Mouse (Mus musculus) midbrain, embryonic 13.5 days (tissue): ENCODE results near the gene Nr5a2. TPM values are rescaled to one million over a fixed set of nuclear protein-coding genes. Genes with fewer than 3 reads are reported as not detected.

ENCODE experiments used
- ATAC-seq: fragments of 200-750 bp; cut with Nextera tagmentation; 2 replicates; pipeline ENCODE4 v1.8.0; 2017; ENCODE audit warnings: mild to moderate bottlenecking, moderate TSS enrichment, moderate library complexity
- H3K27ac ChIP-seq: fragments of 300-500 bp; sonication (generic); 2 replicates; pipeline ENCODE4 v1.5.1; 2015; ENCODE audit warnings: inconsistent platforms, mild to moderate bottlenecking, moderate library complexity
- H3K27me3 ChIP-seq: fragments of 300-500 bp; sonication (generic); 2 replicates; pipeline ENCODE4 v1.6.1; 2015; ENCODE audit warnings: mild to moderate bottlenecking, inconsistent platforms
- H3K36me3 ChIP-seq: fragments of 300-500 bp; sonication (generic); 2 replicates; pipeline ENCODE4 v1.6.1; 2015; ENCODE audit warnings: mild to moderate bottlenecking, inconsistent platforms
- H3K4me1 ChIP-seq: fragments of 300-500 bp; sonication (generic); replicated peaks from 2 replicates; pipeline ENCODE4 v1.6.1; 2015; ENCODE audit warnings: inconsistent platforms
- H3K4me2 ChIP-seq: fragments of 300-500 bp; sonication (generic); replicated peaks from 2 replicates; pipeline ENCODE4 v1.6.1; 2015; ENCODE audit warnings: moderate library complexity, mild to moderate bottlenecking, inconsistent platforms
- H3K4me3 ChIP-seq: fragments of 300-500 bp; sonication (generic); replicated peaks from 2 replicates; pipeline ENCODE4 v1.5.1; 2015; ENCODE audit warnings: mild to moderate bottlenecking, inconsistent platforms
- H3K9ac ChIP-seq: fragments of 300-500 bp; sonication (generic); replicated peaks from 2 replicates; pipeline ENCODE4 v1.6.1; 2015; ENCODE audit warnings: mild to moderate bottlenecking, inconsistent platforms
- H3K9me3 ChIP-seq: fragments of 300-500 bp; sonication (generic); 2 replicates; pipeline ENCODE4 v1.6.1; 2016; ENCODE audit warnings: mild to moderate bottlenecking, inconsistent platforms
- WGBS: fragments of 180-500 bp; shearing (Covaris S2); methylation state at CpG from one replicate; pipeline ENCODE4 v1.1.7; 2015; 5-methylcytosine and 5-hydroxymethylcytosine counted together
- polyA plus RNA-seq: library from polyadenylated mRNA; unstranded; fragments of >200 nt; fragmentation: Nextera tagmentation; extraction: Ambion mirVana; gene quantifications from 2 replicates; pipeline ENCODE4 v1.2.1, GENCODE M21; 2015

The Nr5a2 gene
- polyA plus RNA-seq, 1 experiment from 2014 or later, result 2.1 TPM

DNA sequence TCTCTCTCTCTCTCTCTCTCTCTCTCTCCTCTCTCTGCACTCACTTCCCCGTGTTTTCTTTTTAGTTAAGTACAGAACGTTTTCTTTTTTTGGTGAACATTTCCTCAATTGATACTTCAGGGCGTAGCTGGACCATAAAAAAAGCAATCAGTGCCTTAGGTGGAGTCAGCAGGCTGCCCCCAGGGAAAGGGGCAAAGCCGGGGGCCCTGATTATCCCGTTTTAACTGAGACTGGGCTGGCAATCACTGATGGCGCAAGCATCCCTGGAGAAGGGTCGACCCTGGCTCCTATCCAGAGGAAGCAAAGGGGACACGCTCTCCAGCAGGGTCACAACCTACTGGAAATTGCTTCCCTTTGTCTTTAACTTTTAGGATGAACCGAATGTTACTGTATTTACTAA is 1.6 kb downstream of the Nr5a2 start:
- H3K27me3 ChIP-seq, result peaks cover 49% of the 10 kb centered on the region
- peak overlapping the region; percentile 29 for H3K4me2 ChIP-seq
- H3K9ac ChIP-seq, result no peak overlapping the region

DNA sequence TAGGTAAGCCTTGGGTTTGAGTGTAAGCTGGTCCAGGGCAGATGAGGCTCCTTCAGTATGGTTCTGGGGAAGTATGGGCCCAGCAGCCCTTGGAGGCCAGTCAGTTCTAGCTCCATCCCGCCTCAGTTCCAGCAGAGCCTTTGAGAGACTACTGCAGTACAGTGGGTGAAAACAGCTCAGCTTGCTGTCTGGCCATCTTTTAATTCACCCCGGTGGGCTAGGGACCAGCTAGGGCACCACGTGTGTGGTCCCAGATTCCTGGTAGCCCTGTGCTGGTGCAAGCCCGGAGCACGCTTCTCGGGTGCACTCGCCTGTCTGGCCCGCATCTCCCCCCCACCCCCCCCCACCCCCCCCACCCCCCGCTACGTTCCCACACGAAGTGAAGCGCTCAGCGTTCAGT is 2.1 kb downstream of the Nr5a2 start:
- Histone ChIP-seq H3K4me1 (peaks cover 11% of the 10 kb centered on the region), H3K9ac (no peak overlapping the region), H3K9me3 (no peaks in the 10 kb centered on the region), H3K27ac (no peak overlapping the region), H3K36me3 (no peaks in the 10 kb centered on the region), H3K4me2 (peak overlapping the region; percentile 29), H3K27me3 (peaks cover 53% of the 10 kb centered on the region), H3K4me3 (0 out of 2 replicates have a peak overlapping the region, but pooled peaks have one; percentile 13)
- peak; percentile 75 for ATAC-seq
- 0% methylated on average over 10 of the region's 13 CpGs for WGBS

More for the DNA sequence above, 1.6 kb downstream of the Nr5a2 start:
- Histone ChIP-seq H3K9me3 (no peaks in the 10 kb centered on the region), H3K36me3 (no peaks in the 10 kb centered on the region), H3K27ac (no peak overlapping the region), H3K4me3 (no peak overlapping the region), H3K4me1 (peaks cover 7% of the 10 kb centered on the region)
- ATAC-seq, result no peak
- 6% methylated on average over 9 of the region's 9 CpGs for WGBS

DNA sequence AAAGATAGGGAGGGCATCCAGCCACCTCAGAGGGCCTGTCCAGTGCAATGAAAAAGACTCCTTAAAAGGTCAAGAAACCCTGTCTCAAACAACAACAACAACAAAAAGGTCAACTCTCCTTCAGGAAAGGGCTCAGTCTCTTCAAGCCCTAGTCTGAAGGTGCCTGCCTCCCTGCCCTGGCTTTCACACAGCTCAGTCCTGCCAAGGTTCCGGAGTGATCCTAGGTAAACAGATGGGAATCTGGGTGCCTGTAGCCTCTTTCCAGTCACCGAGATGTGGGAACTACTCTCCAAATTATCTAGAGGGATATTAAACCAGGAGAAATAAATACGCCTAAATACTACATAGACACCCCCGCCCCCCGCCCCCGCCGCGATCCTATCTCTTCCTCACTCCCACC is 2.6 kb downstream of the Nr5a2 start:
- H3K36me3 ChIP-seq, result no peaks in the 10 kb centered on the region
- H3K4me1 ChIP-seq, result peaks cover 16% of the 10 kb centered on the region
- no peaks in the 10 kb centered on the region for H3K9me3 ChIP-seq
- no peak overlapping the region for H3K27ac ChIP-seq
- H3K4me3 ChIP-seq, result 0 out of 2 replicates have a peak overlapping the region, but pooled peaks have one; percentile 13
- no peak overlapping the region for H3K9ac ChIP-seq
- 23% methylated on average over 8 of the region's 8 CpGs for WGBS
- 0 out of 2 replicates have a peak overlapping the region, but pooled peaks have one; percentile 29 for H3K4me2 ChIP-seq
- H3K27me3 ChIP-seq, result peaks cover 58% of the 10 kb centered on the region
- no peak for ATAC-seq

DNA sequence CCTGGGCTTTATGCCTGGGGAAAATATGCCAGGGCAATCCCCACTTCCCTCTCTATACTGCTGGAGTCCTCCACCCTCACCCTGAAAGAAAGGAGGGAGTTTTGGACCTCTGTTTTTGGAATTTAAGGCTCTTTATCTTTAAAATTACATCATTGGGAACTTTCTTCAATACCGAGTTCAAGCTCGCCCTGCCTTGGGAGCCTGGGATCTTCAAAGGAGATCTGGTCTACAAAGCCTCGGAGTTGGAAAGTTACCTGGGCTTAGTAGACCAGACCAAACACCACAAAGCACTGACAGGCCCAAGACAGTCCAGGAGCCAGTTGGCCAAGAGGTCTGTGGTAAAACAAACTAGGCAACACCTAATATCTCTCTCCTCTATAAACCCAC is 6.1 kb downstream of the Nr5a2 start:
- 11% methylated on average over 3 of the region's 3 CpGs for WGBS
- Histone ChIP-seq H3K27me3 (peaks cover 91% of the 10 kb centered on the region), H3K4me2 (no peak overlapping the region), H3K36me3 (no peaks in the 10 kb centered on the region), H3K9ac (no peak overlapping the region), H3K27ac (no peak overlapping the region), H3K4me3 (no peak overlapping the region), H3K4me1 (peaks cover 35% of the 10 kb centered on the region), H3K9me3 (no peaks in the 10 kb centered on the region)
- no peak for ATAC-seq

DNA sequence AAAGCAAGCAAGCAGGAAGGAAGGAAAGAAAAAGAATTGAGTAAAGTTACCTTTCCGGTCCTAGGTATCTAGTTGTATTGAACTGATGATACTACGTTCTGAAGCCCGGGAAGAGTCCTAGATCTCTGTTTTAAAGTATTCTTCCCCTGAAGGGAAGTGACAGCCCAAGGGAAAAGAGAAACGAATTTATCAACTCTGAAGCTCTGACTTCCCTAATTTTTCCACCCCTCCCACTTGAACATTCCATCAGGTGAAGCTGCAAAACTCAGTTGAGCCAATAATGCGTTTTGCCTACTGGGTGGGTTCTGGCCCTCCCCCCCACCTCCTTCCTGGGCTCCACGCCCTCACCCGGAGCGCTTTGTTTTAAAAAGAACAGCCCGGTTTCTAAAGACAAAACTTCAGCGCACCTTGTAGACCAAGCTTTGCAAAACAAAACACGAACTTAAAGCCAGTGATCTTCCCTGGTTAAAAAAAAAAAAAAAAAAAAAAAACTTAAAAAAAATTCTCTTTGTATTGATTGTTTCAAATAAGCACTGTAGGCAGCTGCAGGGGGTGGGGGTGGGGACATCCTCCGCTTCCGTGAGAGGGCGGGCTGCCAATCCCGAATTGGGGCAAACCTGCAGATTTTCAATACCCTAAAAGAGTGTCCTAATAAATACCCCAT is 6.7 kb downstream of the Nr5a2 start:
- Histone ChIP-seq H3K9me3 (no peaks in the 10 kb centered on the region), H3K27me3 (peaks cover 95% of the 10 kb centered on the region), H3K27ac (no peak overlapping the region), H3K4me3 (no peak overlapping the region), H3K4me1 (peaks cover 38% of the 10 kb centered on the region), H3K36me3 (no peaks in the 10 kb centered on the region), H3K9ac (no peak overlapping the region), H3K4me2 (no peak overlapping the region)
- WGBS, result 1% methylated on average over 15 of the region's 15 CpGs
- ATAC-seq, result no peak

DNA sequence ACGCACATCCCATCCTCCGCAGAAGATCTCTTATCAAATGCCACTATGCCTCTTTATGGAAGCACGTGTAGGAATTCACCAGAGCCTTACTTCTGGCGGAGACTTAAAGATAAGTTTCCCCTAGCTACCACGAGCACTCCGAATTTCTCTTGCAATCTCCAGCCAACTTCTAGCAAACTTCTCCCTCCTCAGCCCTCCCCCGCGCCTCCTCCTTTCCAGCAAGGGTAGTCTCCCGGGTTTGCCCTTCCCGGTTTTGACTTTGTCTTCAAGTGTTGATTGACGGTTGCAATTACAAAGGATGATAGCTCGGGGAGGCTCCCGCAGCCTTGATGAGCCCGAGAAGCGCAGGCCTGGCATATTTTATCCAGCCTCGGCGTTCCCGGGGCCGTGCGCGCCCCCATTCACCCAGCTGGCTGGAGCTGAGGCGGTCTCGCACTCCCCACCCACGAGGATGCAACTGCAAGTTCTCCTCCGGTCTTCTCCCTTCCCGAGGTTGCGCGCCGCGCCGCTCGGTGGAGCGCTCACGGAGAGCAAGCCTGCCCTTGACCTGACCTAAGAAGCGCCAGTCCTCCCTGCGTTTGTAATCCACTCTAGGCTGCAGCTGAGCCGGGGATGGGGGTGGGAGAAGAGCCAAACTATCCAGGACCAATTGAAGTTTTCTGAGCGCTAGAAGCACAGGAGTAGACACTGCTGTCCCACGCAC is 7.5 kb downstream of the Nr5a2 start:
- no peaks in the 10 kb centered on the region for H3K9me3 ChIP-seq
- no peak for ATAC-seq
- H3K4me2 ChIP-seq, result peak overlapping the region; percentile 61
- H3K4me3 ChIP-seq, result peak overlapping the region; percentile 33
- peaks cover 100% of the 10 kb centered on the region for H3K27me3 ChIP-seq
- under 1% methylated on average over 39 of the region's 39 CpGs for WGBS
- 0 out of 2 replicates have a peak overlapping the region, but pooled peaks have one; percentile 39 for H3K9ac ChIP-seq
- peaks cover 41% of the 10 kb centered on the region for H3K4me1 ChIP-seq
- no peaks in the 10 kb centered on the region for H3K36me3 ChIP-seq
- no peak overlapping the region for H3K27ac ChIP-seq

DNA sequence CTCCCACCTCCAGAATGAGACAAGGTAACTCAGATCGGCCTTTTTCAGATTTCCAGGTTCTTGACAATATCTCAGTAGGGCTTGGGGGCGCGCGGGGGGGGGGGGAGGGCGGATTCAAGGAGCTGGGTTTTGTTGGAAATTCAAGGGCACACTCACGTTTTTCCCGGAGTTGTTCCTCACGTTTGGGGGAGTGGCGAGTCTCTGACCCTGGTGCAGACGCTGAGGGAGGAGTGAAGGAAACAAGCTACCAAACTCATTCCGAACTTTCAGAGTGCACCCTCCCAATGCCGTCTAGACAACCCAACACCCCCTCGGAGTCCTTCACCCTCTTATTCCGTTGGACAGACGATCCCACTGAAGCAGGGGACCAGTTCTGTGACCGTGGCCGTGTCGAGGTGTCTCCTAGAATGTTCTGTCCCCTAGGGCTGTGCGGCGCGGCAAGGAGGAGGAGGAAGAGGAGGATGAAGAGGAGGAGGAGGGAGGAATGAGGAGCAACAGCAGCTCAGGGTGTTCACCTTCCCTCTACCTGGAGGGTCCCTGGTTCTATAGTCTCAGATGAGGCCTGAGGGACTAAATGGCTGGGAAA is 8.2 kb downstream of the Nr5a2 start:
- peak overlapping the region; percentile 33 for H3K4me3 ChIP-seq
- 2% methylated on average over 21 of the region's 21 CpGs for WGBS

DNA sequence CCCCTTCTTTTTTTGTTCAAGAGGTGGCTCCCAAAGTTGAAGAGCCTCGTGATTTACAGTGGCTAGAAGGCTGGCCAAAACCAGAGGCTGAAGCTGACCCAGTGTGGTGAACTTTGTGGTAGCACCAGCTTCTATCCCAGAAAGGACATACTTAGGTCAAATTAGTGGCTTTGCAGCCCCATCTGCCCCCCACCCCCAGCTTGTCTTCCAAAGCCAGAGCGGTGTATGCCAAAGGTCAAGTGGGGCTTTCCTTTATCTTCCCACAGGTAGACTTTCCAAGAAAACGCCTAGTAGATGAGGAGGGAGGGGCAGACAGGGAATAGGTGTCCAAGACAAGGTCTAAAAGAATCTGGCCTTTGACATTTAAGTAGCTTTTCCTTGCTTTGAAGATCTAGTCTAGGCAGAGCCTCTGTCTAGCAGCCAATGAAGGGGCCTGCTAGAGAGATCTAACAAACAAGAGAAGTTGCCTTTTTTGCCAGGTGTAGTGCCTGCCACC is 9.0 kb downstream of the Nr5a2 start:
- H3K4me2 ChIP-seq, result no peak overlapping the region
- WGBS, result 16% methylated on average over 3 of the region's 3 CpGs
- no peak overlapping the region for H3K4me3 ChIP-seq
- no peak overlapping the region for H3K9ac ChIP-seq
- no peaks in the 10 kb centered on the region for H3K36me3 ChIP-seq
- ATAC-seq, result no peak
- H3K9me3 ChIP-seq, result no peaks in the 10 kb centered on the region
- H3K4me1 ChIP-seq, result peaks cover 55% of the 10 kb centered on the region
- no peak overlapping the region for H3K27ac ChIP-seq
- H3K27me3 ChIP-seq, result peaks cover 100% of the 10 kb centered on the region

More for the DNA sequence above, 8.2 kb downstream of the Nr5a2 start:
- peak overlapping the region; percentile 61 for H3K4me2 ChIP-seq
- no peak overlapping the region for H3K9ac ChIP-seq
- no peaks in the 10 kb centered on the region for H3K9me3 ChIP-seq
- H3K36me3 ChIP-seq, result no peaks in the 10 kb centered on the region
- no peak overlapping the region for H3K27ac ChIP-seq
- ATAC-seq, result no peak
- H3K4me1 ChIP-seq, result peaks cover 49% of the 10 kb centered on the region
- H3K27me3 ChIP-seq, result peaks cover 100% of the 10 kb centered on the region

DNA sequence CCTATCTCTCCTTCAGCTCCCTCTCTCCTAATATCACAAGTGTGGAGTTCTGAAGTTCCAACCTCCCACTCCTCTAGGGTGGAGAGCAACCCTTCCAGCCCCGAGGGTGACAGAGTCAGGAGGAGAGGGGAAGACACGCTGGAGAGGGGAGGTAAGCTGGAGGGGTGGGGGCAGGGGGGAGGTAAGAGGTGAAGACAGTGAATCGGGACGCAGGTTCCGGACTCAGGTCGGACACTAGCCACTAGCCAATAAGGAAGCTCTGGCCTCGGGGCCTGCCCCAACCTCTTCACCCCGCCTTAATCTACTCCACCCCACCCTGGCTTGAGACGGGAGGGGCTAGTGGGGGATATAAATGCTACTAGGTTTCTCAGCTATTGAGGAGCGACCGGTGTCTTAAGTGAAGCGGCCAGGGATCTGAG is 10.9 kb downstream of the Nr5a2 start:
- peak overlapping the region; percentile 52 for H3K4me3 ChIP-seq
- H3K27ac ChIP-seq, result no peak overlapping the region
- peak overlapping the region; percentile 62 for H3K9ac ChIP-seq
- peak overlapping the region; percentile 94 for H3K4me2 ChIP-seq
- no peaks in the 10 kb centered on the region for H3K36me3 ChIP-seq
- peaks cover 63% of the 10 kb centered on the region for H3K4me1 ChIP-seq
- H3K9me3 ChIP-seq, result no peaks in the 10 kb centered on the region
- peak; percentile 37; the same call in 1 of the 2 replicates for ATAC-seq
- H3K27me3 ChIP-seq, result peaks cover 100% of the 10 kb centered on the region
- WGBS, result 0% methylated on average over 12 of the region's 12 CpGs

DNA sequence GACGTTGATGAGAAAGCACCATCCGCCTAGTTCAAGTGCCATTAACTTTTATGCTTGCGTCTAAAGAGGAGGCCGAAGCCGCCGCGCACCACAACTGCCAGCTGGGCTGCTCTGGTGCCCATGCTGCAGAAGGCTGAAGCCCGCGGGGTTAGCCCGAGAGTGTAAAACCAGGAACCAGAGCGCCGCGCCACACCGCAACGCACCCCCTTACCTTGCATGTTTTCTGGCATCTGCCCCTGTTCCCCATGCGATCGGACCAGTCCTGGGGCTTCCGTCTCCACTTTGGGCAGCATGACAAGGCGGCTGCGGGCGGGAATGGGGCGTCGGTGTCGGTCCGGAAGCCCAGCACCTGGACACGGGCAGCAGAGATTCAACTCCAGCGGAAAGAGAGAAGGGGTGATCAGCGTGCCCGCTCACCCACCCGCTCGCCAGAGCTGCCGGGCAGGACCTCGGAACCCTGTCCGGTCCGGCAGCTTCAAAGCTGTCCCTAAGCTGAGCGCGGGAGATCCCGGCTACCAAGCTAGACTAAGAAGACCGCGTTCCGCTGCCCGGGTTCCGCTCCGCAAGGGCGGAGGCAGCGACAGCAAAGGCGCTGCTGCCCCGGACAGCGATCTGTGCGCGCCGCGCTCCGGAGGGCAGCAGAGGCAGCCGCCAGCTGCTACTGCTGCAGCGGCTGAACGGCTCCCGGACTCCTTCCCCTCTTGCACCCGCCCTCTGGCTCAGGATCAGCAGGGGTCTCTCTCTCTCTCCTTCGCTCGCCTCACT is 11.6 kb downstream of the Nr5a2 start:
- H3K27ac ChIP-seq, result no peak overlapping the region
- peak overlapping the region; percentile 94 for H3K4me2 ChIP-seq
- H3K4me3 ChIP-seq, result peak overlapping the region; percentile 52
- H3K9ac ChIP-seq, result peak overlapping the region; percentile 62
- H3K36me3 ChIP-seq, result no peaks in the 10 kb centered on the region
- peak; percentile 80 for ATAC-seq
- peaks cover 97% of the 10 kb centered on the region for H3K27me3 ChIP-seq
- peaks cover 63% of the 10 kb centered on the region for H3K4me1 ChIP-seq
- WGBS, result under 1% methylated on average over 61 of the region's 61 CpGs
- no peaks in the 10 kb centered on the region for H3K9me3 ChIP-seq

DNA sequence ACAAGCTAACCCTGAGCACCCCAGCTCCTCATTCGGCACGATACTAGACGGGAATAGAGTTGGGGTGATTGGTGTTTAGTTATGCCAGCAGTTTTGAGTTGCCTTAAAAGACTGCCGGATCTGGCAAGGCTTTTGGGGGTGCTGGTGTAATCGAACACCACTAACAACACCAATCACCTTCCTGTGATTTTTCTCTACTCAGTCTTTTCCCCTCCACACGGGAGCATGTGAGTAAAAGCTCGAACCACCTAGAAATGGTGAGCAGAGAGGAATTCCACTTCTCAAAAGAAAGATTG is 12.2 kb downstream of the Nr5a2 start:
- peak overlapping the region; percentile 94 for H3K4me2 ChIP-seq
- no peak for ATAC-seq
- peaks cover 97% of the 10 kb centered on the region for H3K27me3 ChIP-seq
- H3K36me3 ChIP-seq, result no peaks in the 10 kb centered on the region
- 1% methylated on average over 7 of the region's 7 CpGs for WGBS
- peak overlapping the region; percentile 52 for H3K4me3 ChIP-seq
- H3K4me1 ChIP-seq, result peaks cover 59% of the 10 kb centered on the region
- no peaks in the 10 kb centered on the region for H3K9me3 ChIP-seq
- no peak overlapping the region for H3K27ac ChIP-seq
- no peak overlapping the region; the same call in 1 of the 2 replicates for H3K9ac ChIP-seq
